Mouse (Mus musculus) hindbrain, embryonic 12.5 days (tissue): ENCODE measurements around the gene Nox4. TPM values are rescaled to one million over a fixed set of nuclear protein-coding genes. Genes with fewer than 3 reads are reported as not detected.
A peak's percentile ranks its signal among the peaks of the same experiment; 100 is the strongest.

Experiments
- ATAC-seq: fragments of 200-750 bp; cut with Nextera tagmentation; 2 replicates; pipeline ENCODE4 v1.8.0; 2017; ENCODE audit warnings: moderate TSS enrichment; ENCODE audit not compliant: low FRiP score
- H3K27ac ChIP-seq: fragments of 300-500 bp; sonication (generic); 2 replicates; pipeline ENCODE4 v1.5.1; 2016; ENCODE audit warnings: mild to moderate bottlenecking
- H3K27me3 ChIP-seq: fragments of 300-500 bp; sonication (generic); 2 replicates; pipeline ENCODE4 v1.6.1; 2016; ENCODE audit warnings: mild to moderate bottlenecking
- H3K36me3 ChIP-seq: fragments of 300-500 bp; sonication (generic); 2 replicates; pipeline ENCODE4 v1.6.1; 2016; ENCODE audit warnings: mild to moderate bottlenecking
- H3K4me1 ChIP-seq: fragments of 300-500 bp; sonication (generic); 2 replicates; pipeline ENCODE4 v1.6.1; 2016
- H3K4me2 ChIP-seq: fragments of 300-500 bp; sonication (generic); replicated peaks from 2 replicates; pipeline ENCODE4 v1.6.1; 2016; ENCODE audit warnings: mild to moderate bottlenecking
- H3K4me3 ChIP-seq: fragments of 300-500 bp; sonication (generic); 2 replicates; pipeline ENCODE4 v1.5.1; 2016; ENCODE audit warnings: mild to moderate bottlenecking
- H3K9ac ChIP-seq: fragments of 300-500 bp; sonication (generic); 2 replicates; pipeline ENCODE4 v1.6.1; 2016; ENCODE audit warnings: mild to moderate bottlenecking, moderate library complexity
- H3K9me3 ChIP-seq: fragments of 300-500 bp; sonication (generic); replicated peaks from 2 replicates; pipeline ENCODE4 v1.6.1; 2016; ENCODE audit warnings: mild to moderate bottlenecking
- WGBS: fragments of 180-500 bp; shearing (Covaris S2); methylation state at CpG from one replicate; pipeline ENCODE4 v1.1.7; 2016; 5-methylcytosine and 5-hydroxymethylcytosine counted together
- polyA plus RNA-seq: library from polyadenylated mRNA; unstranded; fragments of >200 nt; fragmentation: Nextera tagmentation; extraction: Ambion mirVana; gene quantifications from 2 replicates; pipeline ENCODE4 v1.2.1, GENCODE M21; 2016

Gene Nox4
- 3.7 and 5.5 TPM in 2 replicates for polyA plus RNA-seq

- Histone ChIP-seq H3K9ac (peak within 1 kb of the TSS; percentile 80), H3K4me2 (peak within 1 kb of the TSS; percentile 65), H3K4me3 (peak within 1 kb of the TSS; percentile 75), H3K27ac (peak within 1 kb of the TSS; percentile 53), H3K4me1 (peaks cover 8% of the 10 kb centered on the region; the same call in 1 of the 2 replicates), H3K36me3 (no peaks in the 10 kb centered on the region), H3K9me3 (no peaks in the 10 kb centered on the region), H3K27me3 (no peaks in the 10 kb centered on the region)
- peak; percentile 65 for ATAC-seq
- 12% methylated on average over 18 of the region's 18 CpGs for WGBS
Measured at GRCm38 (mm10) chr7:87245856-87246579, at the start of gene Nox4. Nox4 (plus strand) TSS chr7:87246096.

- Histone ChIP-seq H3K4me3 (no peak overlapping the region), H3K9ac (no peak overlapping the region), H3K27ac (no peak overlapping the region), H3K36me3 (no peaks in the 10 kb centered on the region), H3K9me3 (no peaks in the 10 kb centered on the region), H3K4me2 (no peak overlapping the region), H3K4me1 (no peaks in the 10 kb centered on the region), H3K27me3 (no peaks in the 10 kb centered on the region)
- no peak for ATAC-seq
Measured at GRCm38 (mm10) chr7:87204751-87205150, 41.1 kb upstream of the Nox4 start.

- Histone ChIP-seq H3K9ac (no peak overlapping the region), H3K4me3 (no peak overlapping the region), H3K9me3 (no peaks in the 10 kb centered on the region), H3K27ac (no peak overlapping the region), H3K36me3 (no peaks in the 10 kb centered on the region), H3K4me1 (no peaks in the 10 kb centered on the region), H3K4me2 (no peak overlapping the region), H3K27me3 (no peaks in the 10 kb centered on the region)
- no peak for ATAC-seq
Measured at GRCm38 (mm10) chr7:87221712-87222111, 24.2 kb upstream of the Nox4 start.

- ATAC-seq, result no peak
- WGBS, result 89% methylated on average over 2 of the region's 2 CpGs
- Histone ChIP-seq H3K27ac (no peak overlapping the region), H3K9ac (no peak overlapping the region), H3K27me3 (no peaks in the 10 kb centered on the region), H3K4me2 (no peak overlapping the region), H3K4me1 (no peaks in the 10 kb centered on the region), H3K9me3 (no peaks in the 10 kb centered on the region), H3K4me3 (no peak overlapping the region), H3K36me3 (no peaks in the 10 kb centered on the region)
Measured at GRCm38 (mm10) chr7:87222751-87223150, 23.1 kb upstream of the Nox4 start.

GRCm38 (mm10) chr7:87225617-87226016, 20.3 kb upstream of the Nox4 start:
- H3K9me3 ChIP-seq, result no peaks in the 10 kb centered on the region
- no peak for ATAC-seq

GRCm38 (mm10) chr7:87227051-87227948, 18.6 kb upstream of the Nox4 start:
- 87% methylated on average over 4 of the region's 4 CpGs for WGBS
- Histone ChIP-seq H3K4me1 (no peaks in the 10 kb centered on the region), H3K9me3 (no peaks in the 10 kb centered on the region; the same call in 1 of the 2 replicates), H3K4me2 (no peak overlapping the region), H3K36me3 (no peaks in the 10 kb centered on the region), H3K27ac (no peak overlapping the region), H3K4me3 (no peak overlapping the region), H3K27me3 (no peaks in the 10 kb centered on the region), H3K9ac (no peak overlapping the region)
- ATAC-seq, result no peak

More at GRCm38 (mm10) chr7:87225617-87226016, 20.3 kb upstream of the Nox4 start:
- H3K4me3 ChIP-seq, result no peak overlapping the region
- H3K27ac ChIP-seq, result no peak overlapping the region
- 43% methylated on average over 2 of the region's 2 CpGs for WGBS
- no peaks in the 10 kb centered on the region for H3K27me3 ChIP-seq
- H3K36me3 ChIP-seq, result no peaks in the 10 kb centered on the region
- no peak overlapping the region for H3K4me2 ChIP-seq
- no peaks in the 10 kb centered on the region for H3K4me1 ChIP-seq
- no peak overlapping the region for H3K9ac ChIP-seq

GRCm38 (mm10) chr7:87229502-87229901, 16.4 kb upstream of the Nox4 start:
- Histone ChIP-seq H3K9ac (no peak overlapping the region), H3K4me2 (no peak overlapping the region), H3K9me3 (no peaks in the 10 kb centered on the region; the same call in 1 of the 2 replicates), H3K4me1 (no peaks in the 10 kb centered on the region), H3K27ac (no peak overlapping the region), H3K36me3 (no peaks in the 10 kb centered on the region), H3K4me3 (no peak overlapping the region), H3K27me3 (no peaks in the 10 kb centered on the region)
- WGBS, result 88% methylated on average over 1 of the region's 1 CpGs
- ATAC-seq, result no peak

- no peak for ATAC-seq
- Histone ChIP-seq H3K4me3 (no peak overlapping the region), H3K4me1 (no peaks in the 10 kb centered on the region), H3K27me3 (no peaks in the 10 kb centered on the region), H3K36me3 (no peaks in the 10 kb centered on the region), H3K4me2 (no peak overlapping the region), H3K9ac (no peak overlapping the region), H3K27ac (no peak overlapping the region), H3K9me3 (no peaks in the 10 kb centered on the region)
- 80% methylated on average over 1 of the region's 1 CpGs for WGBS
Measured at GRCm38 (mm10) chr7:87241139-87241538, 4.8 kb upstream of the Nox4 start.

GRCm38 (mm10) chr7:87246580-87246934, 661 bp downstream of the Nox4 start:
- Histone ChIP-seq H3K27me3 (no peaks in the 10 kb centered on the region), H3K9ac (peak overlapping the region; percentile 80), H3K4me3 (peak overlapping the region; percentile 75), H3K4me2 (peak overlapping the region; percentile 65), H3K36me3 (no peaks in the 10 kb centered on the region), H3K4me1 (peaks cover 8% of the 10 kb centered on the region; the same call in 1 of the 2 replicates), H3K27ac (peak overlapping the region; percentile 53), H3K9me3 (no peaks in the 10 kb centered on the region)
- WGBS, result under 1% methylated on average over 29 of the region's 30 CpGs
- ATAC-seq, result peak; percentile 96

- Histone ChIP-seq H3K36me3 (no peaks in the 10 kb centered on the region), H3K4me1 (peaks cover 8% of the 10 kb centered on the region; the same call in 1 of the 2 replicates), H3K4me3 (peak overlapping the region; percentile 75), H3K27me3 (no peaks in the 10 kb centered on the region), H3K4me2 (peak overlapping the region; percentile 65), H3K9ac (peak overlapping the region; percentile 80), H3K27ac (peak overlapping the region; percentile 53), H3K9me3 (no peaks in the 10 kb centered on the region)
- WGBS, result 70% methylated on average over 1 of the region's 1 CpGs
- ATAC-seq, result no peak; the same call in 1 of the 2 replicates
Measured at GRCm38 (mm10) chr7:87246940-87247339, 1.0 kb downstream of the Nox4 start.

- H3K9me3 ChIP-seq, result no peaks in the 10 kb centered on the region
- H3K4me1 ChIP-seq, result peaks cover 8% of the 10 kb centered on the region; the same call in 1 of the 2 replicates
- H3K9ac ChIP-seq, result no peak overlapping the region
- no peak for ATAC-seq
- WGBS, result 87% methylated on average over 1 of the region's 1 CpGs
- H3K4me2 ChIP-seq, result no peak overlapping the region
- no peak overlapping the region for H3K27ac ChIP-seq
- no peak overlapping the region for H3K4me3 ChIP-seq
- H3K36me3 ChIP-seq, result no peaks in the 10 kb centered on the region
- no peaks in the 10 kb centered on the region for H3K27me3 ChIP-seq
Measured at GRCm38 (mm10) chr7:87247926-87248325, 2.0 kb downstream of the Nox4 start.

GRCm38 (mm10) chr7:87252071-87252470, 6.2 kb downstream of the Nox4 start:
- no peak for ATAC-seq
- Histone ChIP-seq H3K36me3 (no peaks in the 10 kb centered on the region), H3K9ac (no peak overlapping the region), H3K4me3 (no peak overlapping the region), H3K27me3 (no peaks in the 10 kb centered on the region), H3K4me2 (no peak overlapping the region), H3K9me3 (no peaks in the 10 kb centered on the region), H3K4me1 (peaks cover 4% of the 10 kb centered on the region; the same call in 1 of the 2 replicates), H3K27ac (no peak overlapping the region)
- WGBS, result 70% methylated on average over 4 of the region's 4 CpGs
